Mouse (Mus musculus) hindbrain, embryonic 11.5 days (tissue): ENCODE measurements around the gene Rap1gap2. TPM values are rescaled to one million over a fixed set of nuclear protein-coding genes. Genes with fewer than 3 reads are reported as not detected.
A peak's percentile ranks its signal among the peaks of the same experiment; 100 is the strongest.

ENCODE experiments used
- ATAC-seq: fragments of 200-750 bp; cut with Nextera tagmentation; 2 replicates; pipeline ENCODE4 v1.8.0; 2017; ENCODE audit warnings: mild to moderate bottlenecking, moderate TSS enrichment, moderate library complexity; ENCODE audit not compliant: low FRiP score
- DNase-seq: peaks from one replicate; pipeline ENCODE4 v3.0.0-alpha.2; 2015; ENCODE audit warnings: low spot score
- H3K27ac ChIP-seq: fragments of 300-500 bp; sonication (generic); 2 replicates; pipeline ENCODE4 v1.5.1; 2014; ENCODE audit warnings: mild to moderate bottlenecking, low read depth, low read length
- H3K27me3 ChIP-seq: fragments of 300-500 bp; sonication (generic); 2 replicates; pipeline ENCODE4 v1.6.1; 2014; ENCODE audit warnings: mild to moderate bottlenecking, low read length, moderate library complexity, mixed read lengths; ENCODE audit not compliant: control insufficient read depth, insufficient read depth
- H3K36me3 ChIP-seq: fragments of 300-500 bp; sonication (generic); 2 replicates; pipeline ENCODE4 v1.6.1; 2014; ENCODE audit warnings: mild to moderate bottlenecking, low read length, moderate library complexity, mixed read lengths; ENCODE audit not compliant: control insufficient read depth, insufficient read depth
- H3K4me1 ChIP-seq: fragments of 300-500 bp; sonication (generic); replicated peaks from 2 replicates; pipeline ENCODE4 v1.6.1; 2014; ENCODE audit warnings: low read length, mixed read lengths; ENCODE audit not compliant: control insufficient read depth, insufficient read depth
- H3K4me2 ChIP-seq: fragments of 300-500 bp; sonication (generic); replicated peaks from 2 replicates; pipeline ENCODE4 v1.6.1; 2014; ENCODE audit warnings: mild to moderate bottlenecking, low read depth, low read length
- H3K4me3 ChIP-seq: fragments of 300-500 bp; sonication (generic); 2 replicates; pipeline ENCODE4 v1.5.1; 2014; ENCODE audit warnings: low read depth, low read length
- H3K9ac ChIP-seq: fragments of 300-500 bp; sonication (generic); 2 replicates; pipeline ENCODE4 v1.6.1; 2014; ENCODE audit warnings: low read depth, low read length
- H3K9me3 ChIP-seq: fragments of 300-500 bp; sonication (generic); 2 replicates; pipeline ENCODE4 v1.6.1; 2016; ENCODE audit warnings: low read length; ENCODE audit not compliant: control insufficient read depth
- WGBS: fragments of 180-500 bp; shearing (Covaris S2); extraction: QIAGEN DNeasy Blood & Tissue Kit; methylation state at CpG from one replicate; pipeline ENCODE4 v1.1.7; 2014; 5-methylcytosine and 5-hydroxymethylcytosine counted together
- polyA plus RNA-seq: library from polyadenylated mRNA; unstranded; fragments of >200 nt; fragmentation: Nextera tagmentation; extraction: Ambion mirVana; gene quantifications from 2 replicates; pipeline ENCODE4 v1.2.1, GENCODE M21; 2014

Gene Rap1gap2
- polyA plus RNA-seq, 1 experiment from 2014 or later = 2.7 TPM

DNA sequence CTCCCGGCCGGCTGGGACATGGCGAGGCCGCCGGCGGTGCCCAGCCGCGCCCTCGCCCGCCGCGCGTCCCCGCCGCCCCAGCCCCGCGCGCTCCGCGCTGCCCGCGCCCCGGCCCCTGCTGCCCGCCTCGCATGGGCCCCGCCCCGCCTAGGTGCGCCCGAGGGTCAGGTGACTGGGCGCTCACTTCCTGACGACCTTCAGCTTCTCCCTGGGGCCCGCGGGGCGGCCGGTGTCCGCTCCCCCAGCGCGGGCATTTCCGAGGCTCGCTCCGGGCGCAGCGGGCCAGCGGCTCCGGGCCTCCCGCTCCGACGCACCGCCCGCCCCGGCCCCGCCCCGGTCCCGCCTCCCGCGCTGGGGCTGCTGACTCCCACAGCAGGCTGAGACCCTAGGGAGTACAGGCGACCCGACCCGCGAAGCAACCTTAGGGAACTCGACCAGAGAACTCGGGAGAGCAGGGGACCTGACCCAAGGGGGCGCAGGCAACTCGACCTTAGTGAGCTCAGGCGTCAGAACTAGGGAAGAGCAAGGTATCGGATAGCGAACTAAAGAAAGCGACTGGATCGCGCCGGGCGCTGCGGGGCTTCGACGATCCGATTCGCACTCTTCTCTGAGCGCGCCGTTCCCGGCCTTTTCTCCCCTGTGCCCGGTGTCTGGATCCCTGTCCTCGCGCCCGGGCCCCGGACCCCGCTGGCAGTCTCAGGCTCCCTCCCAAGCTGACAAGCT, 88.1 kb downstream of the Rap1gap2 start:
- Histone ChIP-seq H3K36me3 (no peaks in the 10 kb centered on the region), H3K27me3 (peaks cover 30% of the 10 kb centered on the region), H3K27ac (peak overlapping the region; percentile 58), H3K4me2 (peak overlapping the region; percentile 97), H3K9me3 (no peaks in the 10 kb centered on the region), H3K9ac (peak overlapping the region; percentile 60), H3K4me3 (peak overlapping the region; percentile 64), H3K4me1 (peaks cover 4% of the 10 kb centered on the region; the same call in 1 of the 2 replicates)
- ATAC-seq (peak; percentile 75), DNase-seq (peak; percentile 69)
- WGBS = 1% methylated on average over 50 of the region's 87 CpGs

DNA sequence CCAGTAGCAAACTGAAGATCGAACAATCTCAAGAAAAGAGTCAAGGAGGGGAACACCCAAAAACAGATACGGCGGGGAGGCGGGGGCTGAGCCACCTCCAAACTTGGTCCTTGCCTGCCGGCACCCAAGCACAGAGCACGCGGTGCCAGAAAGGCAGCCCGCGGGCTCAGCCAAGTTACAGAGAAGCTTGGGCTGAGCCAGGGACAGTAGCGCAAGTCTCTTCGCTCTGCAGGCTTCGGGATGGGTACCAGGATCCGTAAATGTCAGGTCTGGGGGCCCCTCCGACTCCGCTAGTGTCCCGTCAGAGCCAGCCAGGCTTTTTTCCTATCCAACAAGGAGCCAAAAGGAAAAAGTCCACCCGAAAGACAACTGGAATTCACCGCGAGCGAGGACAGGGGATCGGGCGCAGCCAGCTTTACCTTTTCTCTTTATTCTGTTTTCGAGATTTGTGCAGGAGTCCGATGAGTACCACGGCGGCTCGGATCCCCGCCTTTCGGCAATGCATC, 88.7 kb downstream of the Rap1gap2 start:
- Histone ChIP-seq H3K27ac (peak overlapping the region; percentile 58; the same call in 1 of the 2 replicates), H3K9me3 (no peaks in the 10 kb centered on the region), H3K4me2 (peak overlapping the region; percentile 97), H3K27me3 (peaks cover 30% of the 10 kb centered on the region), H3K4me3 (peak overlapping the region; percentile 64), H3K4me1 (peaks cover 4% of the 10 kb centered on the region; the same call in 1 of the 2 replicates), H3K9ac (peak overlapping the region; percentile 60), H3K36me3 (no peaks in the 10 kb centered on the region)
- no peak; the same call in 1 of the 2 replicates for ATAC-seq
- DNase-seq = peak; percentile 58
- 2% methylated on average over 29 of the region's 29 CpGs for WGBS

DNA sequence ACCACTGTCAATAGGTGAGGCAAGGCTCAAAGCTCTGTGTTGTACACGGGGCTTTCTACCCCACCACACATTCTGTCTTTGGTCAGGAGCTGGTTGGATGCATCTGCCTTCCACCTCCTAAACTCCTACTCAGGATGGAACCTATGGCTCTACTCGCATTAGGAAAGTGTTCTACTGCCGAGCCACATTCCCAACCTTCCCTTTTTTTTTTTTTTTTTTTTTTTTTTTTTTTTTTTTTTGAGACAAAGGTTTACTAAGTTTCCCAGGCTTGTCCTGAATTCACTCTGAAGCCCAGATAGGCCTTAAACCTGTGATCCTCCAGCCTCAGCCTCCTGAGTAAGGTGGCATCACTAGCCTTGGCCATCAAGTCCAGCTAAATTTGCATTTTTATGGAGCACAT, 90.5 kb downstream of the Rap1gap2 start:
- Histone ChIP-seq H3K27ac (no peak overlapping the region), H3K36me3 (no peaks in the 10 kb centered on the region), H3K4me3 (no peak overlapping the region), H3K4me2 (no peak overlapping the region), H3K4me1 (peaks cover 4% of the 10 kb centered on the region; the same call in 1 of the 2 replicates), H3K9me3 (no peaks in the 10 kb centered on the region), H3K27me3 (peaks cover 30% of the 10 kb centered on the region), H3K9ac (no peak overlapping the region)
- ATAC-seq = no peak
- DNase-seq = no peak
- 81% methylated on average over 3 of the region's 3 CpGs for WGBS

DNA sequence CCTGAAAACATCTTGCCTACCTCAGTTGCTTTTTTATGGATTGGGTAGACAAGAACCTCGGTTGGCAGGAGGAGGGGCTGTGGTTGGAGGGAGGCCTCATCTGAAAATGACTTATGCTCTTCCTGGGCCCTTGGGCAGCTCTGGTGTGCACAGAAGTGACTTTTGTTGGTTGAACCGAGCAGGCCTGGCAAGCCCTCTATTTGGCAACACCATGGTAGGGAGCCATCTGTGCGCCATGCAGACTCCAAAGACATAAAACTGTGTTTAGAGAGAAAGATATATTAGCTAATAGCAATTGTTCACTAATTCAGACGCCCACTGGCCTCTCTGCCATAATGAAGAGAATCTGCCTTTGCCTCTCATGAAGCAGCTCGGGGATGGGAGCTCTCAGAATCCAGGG, 94.6 kb downstream of the Rap1gap2 start:
- DNase-seq (no peak), ATAC-seq (no peak)
- Histone ChIP-seq H3K4me1 (no peaks in the 10 kb centered on the region), H3K27ac (no peak overlapping the region), H3K4me2 (no peak overlapping the region), H3K9me3 (no peaks in the 10 kb centered on the region), H3K36me3 (no peaks in the 10 kb centered on the region), H3K27me3 (peaks cover 4% of the 10 kb centered on the region), H3K4me3 (no peak overlapping the region), H3K9ac (no peak overlapping the region)
- 88% methylated on average over 5 of the region's 5 CpGs for WGBS

DNA sequence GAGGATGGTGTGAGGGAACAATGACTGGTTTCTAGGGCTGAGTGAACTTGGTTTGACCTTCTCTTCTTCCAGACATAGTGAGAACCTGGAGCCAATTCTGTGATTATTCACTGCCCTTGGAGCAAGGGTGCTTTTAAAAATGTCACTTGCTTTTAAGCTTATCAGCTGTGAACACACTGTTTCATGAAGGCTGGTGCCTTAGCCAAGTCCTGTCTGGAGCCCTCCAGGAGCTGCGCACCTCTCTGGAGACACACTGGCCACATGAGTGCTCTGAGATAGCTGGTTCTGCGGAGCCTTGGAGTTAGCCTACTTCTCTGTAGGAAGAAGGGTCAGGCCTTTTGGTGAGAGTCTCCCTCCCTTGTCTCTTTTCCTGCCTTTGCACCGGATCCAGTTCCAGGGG, 95.7 kb downstream of the Rap1gap2 start:
- 87% methylated on average over 3 of the region's 3 CpGs for WGBS

DNA sequence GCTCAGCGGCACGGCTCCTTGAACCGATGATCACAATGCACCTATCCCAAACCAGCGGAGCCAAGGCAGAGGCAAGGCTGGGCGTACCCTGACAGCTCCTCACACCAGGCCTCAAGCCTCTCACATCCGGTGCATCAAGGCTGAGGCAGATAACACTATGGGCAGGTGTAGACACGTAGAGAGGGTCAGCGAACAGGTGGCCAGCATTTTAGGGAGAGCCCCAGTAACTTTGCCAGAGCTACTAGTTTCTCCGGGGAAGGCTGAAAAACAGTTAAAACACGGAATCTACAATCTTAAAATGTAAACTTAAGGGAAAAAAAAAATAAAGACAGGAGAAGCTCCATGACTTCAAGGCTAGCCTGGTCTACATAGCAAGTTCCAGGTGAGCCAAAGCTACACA, 98.1 kb downstream of the Rap1gap2 start:
- WGBS = 89% methylated on average over 10 of the region's 10 CpGs
- DNase-seq = no peak
- Histone ChIP-seq H3K27me3 (no peaks in the 10 kb centered on the region), H3K4me3 (no peak overlapping the region), H3K4me2 (no peak overlapping the region), H3K27ac (no peak overlapping the region), H3K4me1 (no peaks in the 10 kb centered on the region), H3K36me3 (no peaks in the 10 kb centered on the region), H3K9ac (no peak overlapping the region), H3K9me3 (no peaks in the 10 kb centered on the region)
- ATAC-seq = no peak

More for the DNA sequence above, 95.7 kb downstream of the Rap1gap2 start:
- Histone ChIP-seq H3K4me1 (no peaks in the 10 kb centered on the region), H3K9me3 (no peaks in the 10 kb centered on the region), H3K27ac (no peak overlapping the region), H3K36me3 (no peaks in the 10 kb centered on the region), H3K27me3 (no peaks in the 10 kb centered on the region), H3K4me3 (no peak overlapping the region), H3K4me2 (no peak overlapping the region), H3K9ac (no peak overlapping the region)
- ATAC-seq (no peak), DNase-seq (no peak)

DNA sequence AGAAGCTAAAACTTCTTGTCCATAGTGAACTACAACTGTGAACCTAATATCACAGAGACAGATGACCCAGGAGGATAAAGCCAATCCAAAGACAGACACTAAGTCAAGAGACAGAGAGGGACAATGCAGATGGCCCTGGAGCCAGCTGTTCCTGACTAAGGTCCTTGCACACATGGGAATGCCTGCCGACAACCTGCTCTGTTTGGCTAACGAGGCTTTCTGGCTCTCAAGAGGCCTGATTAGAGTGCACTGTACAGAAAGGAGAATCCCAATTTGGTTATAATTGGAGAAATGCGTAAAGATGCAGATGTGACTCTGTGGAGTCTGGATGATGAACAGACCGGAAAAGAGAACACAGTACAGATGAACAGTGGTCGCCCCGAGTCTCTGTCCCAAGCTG, 104.4 kb downstream of the Rap1gap2 start:
- Histone ChIP-seq H3K9me3 (no peaks in the 10 kb centered on the region), H3K36me3 (no peaks in the 10 kb centered on the region), H3K4me2 (no peak overlapping the region), H3K4me1 (no peaks in the 10 kb centered on the region), H3K27me3 (no peaks in the 10 kb centered on the region), H3K27ac (no peak overlapping the region), H3K4me3 (no peak overlapping the region), H3K9ac (no peak overlapping the region)
- WGBS = 79% methylated on average over 6 of the region's 6 CpGs
- no peak for DNase-seq
- ATAC-seq = no peak

DNA sequence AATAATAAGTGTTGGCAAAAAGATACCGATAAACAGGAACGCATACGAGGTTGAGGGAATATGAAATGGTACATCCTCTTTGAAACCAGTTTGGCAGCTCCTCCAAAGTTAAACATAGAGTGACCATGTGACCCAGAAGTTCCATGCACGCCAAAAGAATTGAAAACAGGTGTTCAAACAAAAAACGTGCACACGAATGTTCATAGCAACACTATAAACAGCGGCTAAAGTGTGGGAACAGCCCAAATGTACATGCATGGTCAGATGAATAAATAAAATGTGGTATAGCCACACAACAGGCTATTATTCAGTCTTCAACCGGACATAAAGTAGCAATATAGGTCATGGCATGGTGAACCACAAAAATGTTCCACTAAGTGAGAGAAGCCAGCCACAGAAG, 108.2 kb downstream of the Rap1gap2 start:
- H3K36me3 ChIP-seq = no peaks in the 10 kb centered on the region
- H3K4me3 ChIP-seq = no peak overlapping the region
- no peak overlapping the region for H3K9ac ChIP-seq
- DNase-seq = no peak
- H3K4me2 ChIP-seq = no peak overlapping the region
- ATAC-seq = no peak
- H3K4me1 ChIP-seq = no peaks in the 10 kb centered on the region; the same call in 1 of the 2 replicates
- no peaks in the 10 kb centered on the region for H3K27me3 ChIP-seq
- WGBS = 88% methylated on average over 8 of the region's 8 CpGs
- no peak overlapping the region for H3K27ac ChIP-seq
- H3K9me3 ChIP-seq = no peaks in the 10 kb centered on the region

DNA sequence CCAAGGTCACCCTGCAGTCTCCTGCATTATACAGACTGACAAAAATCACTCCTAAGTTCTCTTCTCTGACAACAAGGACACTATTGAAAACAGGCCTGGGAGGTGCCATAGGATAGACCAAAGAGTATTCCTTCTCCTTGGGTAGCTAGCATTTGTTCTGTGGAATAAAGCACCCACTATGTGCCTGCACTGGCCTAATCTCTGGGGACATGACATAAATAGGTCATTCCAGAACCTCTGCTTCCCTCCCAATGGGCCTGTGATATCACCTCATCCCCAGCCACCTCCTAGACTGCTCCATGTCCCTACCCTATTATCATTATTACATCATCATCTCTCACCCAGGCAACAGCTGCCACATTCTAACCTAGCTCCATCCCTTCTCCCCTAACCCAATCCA, 108.7 kb downstream of the Rap1gap2 start:
- Histone ChIP-seq H3K4me2 (no peak overlapping the region), H3K4me1 (no peaks in the 10 kb centered on the region; the same call in 1 of the 2 replicates), H3K27me3 (no peaks in the 10 kb centered on the region), H3K27ac (no peak overlapping the region), H3K4me3 (no peak overlapping the region), H3K9ac (no peak overlapping the region), H3K9me3 (no peaks in the 10 kb centered on the region), H3K36me3 (no peaks in the 10 kb centered on the region)
- ATAC-seq (no peak), DNase-seq (no peak)
